ENCODE assay signal across 1 mouse cellular context in genomic region chr11:72457995-72458496, GRCm38 (mm10).
A peak's percentile ranks its signal among the peaks of the same experiment; 100 is the strongest.
TF ChIP-seq lines count a peak whose summit lies in the region.

No protein-coding gene starts in this region.

TF ChIP-seq in MEL, 35 proteins besides CTCF, POLR2A, EP300 and RAD21:
- TF ChIP-seq ELF1 (IDR thresholded peaks at IDR 0.05; ENCODE audit: low read depth, low read length), result 0 out of 2 replicates have a peak, but pooled peaks have one; percentile 18
- TF ChIP-seq USF1 (IDR thresholded peaks at IDR 0.05; ENCODE audit: low read depth, low read length), result no peak
- TF ChIP-seq KAT2A (conservative IDR thresholded peaks at IDR 0.05; ENCODE audit: low read depth, low read length), result no peak
- no peak for TF ChIP-seq MYC (IDR thresholded peaks at IDR 0.05; ENCODE audit: low read depth, low read length)
- TF ChIP-seq GABPA (IDR thresholded peaks at IDR 0.05; ENCODE audit: low read depth, low read length), result no peak
- no peak for TF ChIP-seq CHD1 (IDR thresholded peaks at IDR 0.05; ENCODE audit: low read depth, low read length)
- TF ChIP-seq ZKSCAN1 (IDR thresholded peaks at IDR 0.05; ENCODE audit: low read depth, low read length), result no peak
- no peak for TF ChIP-seq SIN3A (IDR thresholded peaks at IDR 0.05; ENCODE audit: low read length)
- peak; percentile 20; the same call in 1 of the 2 replicates for TF ChIP-seq MAZ (IDR thresholded peaks at IDR 0.05; ENCODE audit: low read depth, low read length)
